Comparison of ENCODE assay signal across 7 mouse cellular contexts in the genomic region with DNA sequence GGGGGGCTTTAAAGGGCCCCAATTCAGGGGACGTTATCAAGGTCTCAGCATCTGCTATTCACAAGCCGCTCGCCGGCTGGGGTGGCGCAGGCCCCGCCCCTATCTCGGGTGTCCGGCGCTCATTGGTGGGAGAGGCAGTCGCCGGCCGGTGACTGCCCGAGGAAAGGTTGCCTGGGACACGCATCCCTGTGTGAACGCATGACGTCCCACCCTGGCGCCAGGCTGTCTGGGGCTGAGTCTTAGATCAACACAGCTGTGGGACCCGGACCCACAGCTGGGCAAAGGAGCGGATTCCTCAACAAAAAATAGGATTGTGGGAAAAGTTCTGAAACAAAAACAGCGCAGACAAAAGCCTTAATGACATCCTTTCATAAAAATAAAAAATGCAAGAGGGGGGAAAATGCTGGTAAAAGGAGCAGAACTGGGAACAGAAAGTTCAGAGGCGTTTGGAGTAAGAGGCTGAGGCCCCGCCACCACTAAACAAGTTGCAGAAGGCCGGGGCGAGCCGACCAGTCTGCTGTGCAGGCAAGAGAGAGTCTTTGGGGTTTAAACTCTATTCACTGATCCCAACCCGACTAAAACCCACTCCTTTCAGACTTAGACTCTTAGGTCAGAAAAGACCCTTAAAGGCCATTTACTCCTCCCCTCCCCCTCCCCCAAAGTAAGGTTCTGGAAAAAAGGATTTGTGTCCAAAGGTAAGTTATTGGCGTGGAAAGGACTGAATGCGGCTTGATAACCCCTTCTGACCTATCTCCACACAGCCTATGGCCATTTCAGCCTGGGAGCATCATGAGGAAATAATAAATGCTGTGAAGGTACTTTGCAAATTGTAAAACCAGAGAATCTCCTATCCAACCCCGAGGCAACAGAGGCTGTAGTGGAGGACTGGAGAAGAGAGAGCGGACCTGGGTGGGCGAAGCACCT. TPM values are rescaled to one million over a fixed set of nuclear protein-coding genes. Genes with fewer than 3 reads are reported as not detected.
DNase-seq lines count a peak whose midpoint lies in the region; ATAC-seq lines count a peak whose summit lies in the region.

No protein-coding gene starts in this region.

- peak; percentile 54 for ATAC-seq in common myeloid progenitor, adult 5-6 weeks (replicated peaks; ENCODE audit: low read depth, poor library complexity, severe bottlenecking)

- intact Hi-C loops in left cerebral cortex, postnatal 25 days (cut with DNase I), result no loop called here

- DNase-seq in WW6 (ENCODE audit: low read depth, low spot score), result peak; percentile 85
- DNase-seq in gastrocnemius, adult 8-10 months (ENCODE audit: low spot score in 2 of 2), result peak; percentile 82 to 90
- peak; percentile 95 for DNase-seq in hindlimb bud, embryonic 11.5 days (ENCODE audit: extremely low spot score, low read depth, low spot score)
- peak; percentile 74 to 78 for DNase-seq in left cerebral cortex, postnatal 25 days (ENCODE audit: low spot score in 2 of 2)
- DNase-seq in mesoderm, embryonic 11.5 days (ENCODE audit: low read depth, low spot score), result peak; percentile 98
- peak; percentile 95 for DNase-seq in skeletal muscle tissue, adult 2 months (ENCODE audit: low read depth, low spot score)

RNA-seq across cellular contexts. Expression of gene Id3, which starts 2.7 kb away (rescaled TPM):
- total RNA-seq in common myeloid progenitor, adult 5-6 weeks (2017), result 2.2 TPM in 1 of 2 replicates, not detected in the other
- total RNA-seq in gastrocnemius, adult 8-10 months (2022), result 10 to 100 TPM in 1 of 4 experiments, 1 to 10 TPM in 3; 8.7 to 16.7 (median 9.6) TPM
- 10 to 100 TPM; 37.5 to 39.2 TPM for total RNA-seq in left cerebral cortex, postnatal 25 days (2021)

RNA-seq across cellular contexts. Expression of gene E2f2, which starts 31.6 kb away (rescaled TPM):
- total RNA-seq in common myeloid progenitor, adult 5-6 weeks (2017), result 4.3 and 6.8 TPM in 2 replicates
- 1 to 10 TPM in 3 of 4 experiments, under 1 TPM in 1; 0.85 to 1.7 (median 1.5) TPM for total RNA-seq in gastrocnemius, adult 8-10 months (2022)
- 1 to 10 TPM in 1 of 2 experiments, under 1 TPM in 1; 0.66 to 1.2 TPM for total RNA-seq in left cerebral cortex, postnatal 25 days (2021)

Comparison
In these comparisons a context has a peak if more than half of its experiments do, and no peak if none do; other contexts are left out.
1. Peak in every context shown above with its lines: DNase-seq and ATAC-seq.